Mouse (Mus musculus) forebrain, embryonic 11.5 days (tissue): Measurements from ENCODE around the gene Lima1. TPM values are rescaled to one million over a fixed set of nuclear protein-coding genes. Genes with fewer than 3 reads are reported as not detected.

Source experiments
- ATAC-seq: fragments of 200-750 bp; cut with Nextera tagmentation; replicated peaks from 2 replicates; pipeline ENCODE4 v1.8.0; 2017; ENCODE audit warnings: moderate TSS enrichment; ENCODE audit not compliant: low FRiP score
- DNase-seq: peaks from one replicate; pipeline ENCODE4 v3.0.0-alpha.2; 2017; ENCODE audit warnings: low spot score
- H3K27ac ChIP-seq: fragments of 300-500 bp; sonication (generic); 2 replicates; pipeline ENCODE4 v1.5.1; 2014; ENCODE audit warnings: low read depth, low read length
- H3K27me3 ChIP-seq: fragments of 300-500 bp; sonication (generic); 2 replicates; pipeline ENCODE4 v1.6.1; 2014; ENCODE audit warnings: mild to moderate bottlenecking, low read length, mixed read lengths; ENCODE audit not compliant: control insufficient read depth, insufficient read depth
- H3K36me3 ChIP-seq: fragments of 300-500 bp; sonication (generic); 2 replicates; pipeline ENCODE4 v1.6.1; 2014; ENCODE audit warnings: mild to moderate bottlenecking, low read length, moderate library complexity, mixed read lengths; ENCODE audit not compliant: control insufficient read depth, insufficient read depth
- H3K4me1 ChIP-seq: fragments of 300-500 bp; sonication (generic); replicated peaks from 2 replicates; pipeline ENCODE4 v1.6.1; 2014; ENCODE audit warnings: low read length, mixed read lengths; ENCODE audit not compliant: control insufficient read depth, insufficient read depth
- H3K4me2 ChIP-seq: fragments of 300-500 bp; sonication (generic); 2 replicates; pipeline ENCODE4 v1.6.1; 2014; ENCODE audit warnings: low read depth, mild to moderate bottlenecking, low read length, moderate library complexity, mixed read lengths; ENCODE audit not compliant: severe bottlenecking
- H3K4me3 ChIP-seq: fragments of 300-500 bp; sonication (generic); 2 replicates; pipeline ENCODE4 v1.5.1; 2014; ENCODE audit warnings: low read depth, low read length
- H3K9ac ChIP-seq: fragments of 300-500 bp; sonication (generic); 2 replicates; pipeline ENCODE4 v1.6.1; 2014; ENCODE audit warnings: low read length
- H3K9me3 ChIP-seq: fragments of 300-500 bp; sonication (generic); 2 replicates; pipeline ENCODE4 v1.6.1; 2016; ENCODE audit warnings: low read length, mixed read lengths; ENCODE audit not compliant: control insufficient read depth
- WGBS: fragments of 180-500 bp; shearing (Covaris S2); extraction: QIAGEN DNeasy Blood & Tissue Kit; methylation state at CpG from one replicate; pipeline ENCODE4 v1.1.7; 2014; 5-methylcytosine and 5-hydroxymethylcytosine counted together
- polyA plus RNA-seq: library from polyadenylated mRNA; unstranded; fragments of >200 nt; fragmentation: Nextera tagmentation; extraction: Ambion mirVana; gene quantifications from 2 replicates; pipeline ENCODE4 v1.2.1, GENCODE M21; 2014

Gene Lima1
- polyA plus RNA-seq, 1 experiment from 2014 or later, result 40.5 TPM

- Histone ChIP-seq H3K4me1 (peaks cover 2% of the 10 kb centered on the region; the same call in 1 of the 2 replicates), H3K27me3 (no peaks in the 10 kb centered on the region), H3K4me3 (no peak overlapping the region), H3K9ac (no peak overlapping the region), H3K9me3 (no peaks in the 10 kb centered on the region), H3K4me2 (no peak overlapping the region), H3K27ac (peak overlapping the region; percentile 7; the same call in 1 of the 2 replicates), H3K36me3 (no peaks in the 10 kb centered on the region)
- 38% methylated on average over 3 of the region's 3 CpGs for WGBS
- ATAC-seq, result no peak
- DNase-seq, result no peak
Observed at GRCm38 (mm10) chr15:99855119-99855518, 20.1 kb downstream of the Lima1 start.

GRCm38 (mm10) chr15:99852606-99853237 lies 22.5 kb downstream of the Lima1 start:
- ATAC-seq (no peak), DNase-seq (no peak)
- H3K27me3 ChIP-seq, result no peaks in the 10 kb centered on the region
- no peak overlapping the region for H3K27ac ChIP-seq
- H3K36me3 ChIP-seq, result no peaks in the 10 kb centered on the region
- WGBS, result 85% methylated on average over 2 of the region's 2 CpGs
- no peaks in the 10 kb centered on the region for H3K9me3 ChIP-seq
- H3K4me1 ChIP-seq, result no peaks in the 10 kb centered on the region
- no peak overlapping the region for H3K4me3 ChIP-seq
- H3K9ac ChIP-seq, result no peak overlapping the region
- H3K4me2 ChIP-seq, result no peak overlapping the region

- DNase-seq (no peak), ATAC-seq (no peak)
- H3K27ac ChIP-seq, result no peak overlapping the region
- no peaks in the 10 kb centered on the region for H3K9me3 ChIP-seq
- WGBS, result 79% methylated on average over 3 of the region's 3 CpGs
- no peak overlapping the region for H3K9ac ChIP-seq
- 0 out of 2 replicates have a peak, but pooled peaks cover 3% of the 10 kb centered on the region for H3K4me1 ChIP-seq
- H3K36me3 ChIP-seq, result no peaks in the 10 kb centered on the region
- no peak overlapping the region for H3K4me2 ChIP-seq
- H3K4me3 ChIP-seq, result no peak overlapping the region
- H3K27me3 ChIP-seq, result no peaks in the 10 kb centered on the region
Observed at GRCm38 (mm10) chr15:99850265-99850664, 25.0 kb downstream of the Lima1 start.

- Histone ChIP-seq H3K4me2 (no peak overlapping the region), H3K27ac (no peak overlapping the region), H3K27me3 (no peaks in the 10 kb centered on the region), H3K4me1 (0 out of 2 replicates have a peak, but pooled peaks cover 3% of the 10 kb centered on the region), H3K4me3 (no peak overlapping the region), H3K36me3 (no peaks in the 10 kb centered on the region), H3K9me3 (no peaks in the 10 kb centered on the region), H3K9ac (no peak overlapping the region)
- DNase-seq, result no peak
- ATAC-seq, result no peak
- 74% methylated on average over 8 of the region's 8 CpGs for WGBS
Observed at GRCm38 (mm10) chr15:99847937-99848336, 27.3 kb downstream of the Lima1 start.

GRCm38 (mm10) chr15:99847207-99847881 lies 27.9 kb downstream of the Lima1 start:
- 80% methylated on average over 13 of the region's 13 CpGs for WGBS
- no peaks in the 10 kb centered on the region for H3K9me3 ChIP-seq
- ATAC-seq, result no peak

GRCm38 (mm10) chr15:99846633-99847032 lies 28.6 kb downstream of the Lima1 start:
- WGBS, result 50% methylated on average over 6 of the region's 6 CpGs
- no peak for DNase-seq

More at GRCm38 (mm10) chr15:99847207-99847881, 27.9 kb downstream of the Lima1 start:
- no peaks in the 10 kb centered on the region for H3K36me3 ChIP-seq
- H3K27ac ChIP-seq, result no peak overlapping the region
- H3K4me3 ChIP-seq, result no peak overlapping the region
- 0 out of 2 replicates have a peak, but pooled peaks cover 3% of the 10 kb centered on the region for H3K4me1 ChIP-seq
- H3K9ac ChIP-seq, result no peak overlapping the region
- no peaks in the 10 kb centered on the region for H3K27me3 ChIP-seq
- H3K4me2 ChIP-seq, result no peak overlapping the region
- no peak for DNase-seq

GRCm38 (mm10) chr15:99843856-99844255 lies 31.4 kb downstream of the Lima1 start:
- Histone ChIP-seq H3K27me3 (no peaks in the 10 kb centered on the region), H3K4me3 (no peak overlapping the region), H3K9me3 (no peaks in the 10 kb centered on the region), H3K27ac (no peak overlapping the region), H3K4me1 (0 out of 2 replicates have a peak, but pooled peaks cover 3% of the 10 kb centered on the region), H3K36me3 (no peaks in the 10 kb centered on the region; the same call in 1 of the 2 replicates), H3K4me2 (no peak overlapping the region), H3K9ac (no peak overlapping the region)
- DNase-seq, result no peak
- WGBS, result 82% methylated on average over 3 of the region's 3 CpGs
- ATAC-seq, result no peak

More at GRCm38 (mm10) chr15:99846633-99847032, 28.6 kb downstream of the Lima1 start:
- no peak overlapping the region for H3K4me2 ChIP-seq
- ATAC-seq, result no peak
- H3K36me3 ChIP-seq, result no peaks in the 10 kb centered on the region
- no peaks in the 10 kb centered on the region for H3K27me3 ChIP-seq
- no peak overlapping the region for H3K4me3 ChIP-seq
- 0 out of 2 replicates have a peak, but pooled peaks cover 3% of the 10 kb centered on the region for H3K4me1 ChIP-seq
- no peaks in the 10 kb centered on the region for H3K9me3 ChIP-seq
- no peak overlapping the region for H3K27ac ChIP-seq
- H3K9ac ChIP-seq, result no peak overlapping the region

- 85% methylated on average over 2 of the region's 2 CpGs for WGBS
- Histone ChIP-seq H3K27me3 (no peaks in the 10 kb centered on the region), H3K36me3 (no peaks in the 10 kb centered on the region; the same call in 1 of the 2 replicates), H3K27ac (no peak overlapping the region), H3K4me1 (no peaks in the 10 kb centered on the region), H3K4me2 (no peak overlapping the region), H3K9me3 (no peaks in the 10 kb centered on the region), H3K9ac (no peak overlapping the region), H3K4me3 (no peak overlapping the region)
- no peak for DNase-seq
- ATAC-seq, result no peak
Observed at GRCm38 (mm10) chr15:99839910-99840309, 35.3 kb downstream of the Lima1 start.
